Mouse (Mus musculus) forebrain, embryonic 10.5 days (tissue): ENCODE measurements around the gene Pick1. TPM values are rescaled to one million over a fixed set of nuclear protein-coding genes. Genes with fewer than 3 reads are reported as not detected.
A peak's percentile ranks its signal among the peaks of the same experiment; 100 is the strongest.
"Not testable (repeated sequence)": the region's sequence is repeated elsewhere in the genome, so short reads cannot be mapped to it uniquely, and the experiment has no call there.

Experiments
- DNase-seq: peaks from one replicate; pipeline ENCODE4 v3.0.0-alpha.2; 2017; ENCODE audit warnings: low spot score; ENCODE audit errors: extremely low spot score
- H3K27ac ChIP-seq: fragments of 300-500 bp; sonication (generic); 2 replicates; pipeline ENCODE4 v1.5.1; 2016; ENCODE audit warnings: mild to moderate bottlenecking
- H3K27me3 ChIP-seq: fragments of 300-500 bp; sonication (generic); 2 replicates; pipeline ENCODE4 v1.6.1; 2016; ENCODE audit warnings: mild to moderate bottlenecking; ENCODE audit not compliant: poor library complexity, severe bottlenecking
- H3K36me3 ChIP-seq: fragments of 300-500 bp; sonication (generic); replicated peaks from 2 replicates; pipeline ENCODE4 v1.6.1; 2016; ENCODE audit warnings: mild to moderate bottlenecking, moderate library complexity
- H3K4me1 ChIP-seq: fragments of 300-500 bp; sonication (generic); 2 replicates; pipeline ENCODE4 v1.6.1; 2016
- H3K4me3 ChIP-seq: fragments of 300-500 bp; sonication (generic); 2 replicates; pipeline ENCODE4 v1.5.1; 2016; ENCODE audit warnings: mild to moderate bottlenecking, moderate library complexity
- H3K9me3 ChIP-seq: fragments of 300-500 bp; sonication (generic); 2 replicates; pipeline ENCODE4 v1.6.1; 2016; ENCODE audit warnings: mild to moderate bottlenecking, moderate library complexity
- WGBS: fragments of 180-500 bp; shearing (Covaris S2); methylation state at CpG from one replicate; pipeline ENCODE4 v1.1.7; 2016; 5-methylcytosine and 5-hydroxymethylcytosine counted together
- polyA plus RNA-seq: library from polyadenylated mRNA; unstranded; fragments of >200 nt; fragmentation: Nextera tagmentation; extraction: Ambion mirVana; gene quantifications from 2 replicates; pipeline ENCODE4 v1.2.1, GENCODE M21; 2016

Gene Pick1
- polyA plus RNA-seq, 1 experiment from 2014 or later: 47.8 TPM

- WGBS: 93% methylated on average over 6 of the region's 6 CpGs
These were observed 20.8 kb upstream of the Pick1 start for GRCm38 (mm10) chr15:79208211-79208610.

GRCm38 (mm10) chr15:79208758-79209439, 20.1 kb upstream of the Pick1 start:
- Histone ChIP-seq H3K27ac (peak overlapping the region; percentile 31; the same call in 1 of the 2 replicates), H3K27me3 (0 out of 2 replicates have a peak, but pooled peaks cover 2% of the 10 kb centered on the region), H3K4me1 (peaks cover 19% of the 10 kb centered on the region), H3K4me3 (no peak overlapping the region), H3K9me3 (no peaks in the 10 kb centered on the region), H3K36me3 (no peaks in the 10 kb centered on the region)
- WGBS: 85% methylated on average over 27 of the region's 27 CpGs
- DNase-seq: no peak

More at GRCm38 (mm10) chr15:79208211-79208610, 20.8 kb upstream of the Pick1 start:
- no peak for DNase-seq
- Histone ChIP-seq H3K27ac (no peak overlapping the region), H3K4me1 (peaks cover 19% of the 10 kb centered on the region), H3K36me3 (no peaks in the 10 kb centered on the region), H3K9me3 (no peaks in the 10 kb centered on the region), H3K27me3 (0 out of 2 replicates have a peak, but pooled peaks cover 7% of the 10 kb centered on the region), H3K4me3 (no peak overlapping the region)

- peaks cover 19% of the 10 kb centered on the region for H3K4me1 ChIP-seq
- no peaks in the 10 kb centered on the region for H3K36me3 ChIP-seq
- H3K27ac ChIP-seq: 0 out of 2 replicates have a peak overlapping the region, but pooled peaks have one; percentile 0
- 77% methylated on average over 2 of the region's 2 CpGs for WGBS
- no peak for DNase-seq
- H3K27me3 ChIP-seq: no peaks in the 10 kb centered on the region
- H3K4me3 ChIP-seq: no peak overlapping the region
- H3K9me3 ChIP-seq: no peaks in the 10 kb centered on the region
These were observed 18.6 kb upstream of the Pick1 start for GRCm38 (mm10) chr15:79210357-79210756.

- Histone ChIP-seq H3K27me3 (no peaks in the 10 kb centered on the region), H3K4me3 (no peak overlapping the region), H3K4me1 (peaks cover 24% of the 10 kb centered on the region), H3K36me3 (no peaks in the 10 kb centered on the region), H3K9me3 (no peaks in the 10 kb centered on the region), H3K27ac (peak overlapping the region; percentile 75)
- no peak for DNase-seq
- whole genome bisulfite sequencing: 80% methylated on average over 26 of the region's 26 CpGs
These were observed 16.1 kb upstream of the Pick1 start for GRCm38 (mm10) chr15:79212750-79213446.

- H3K4me3 ChIP-seq: no peak overlapping the region
- H3K36me3 ChIP-seq: no peaks in the 10 kb centered on the region
- H3K27ac ChIP-seq: peak overlapping the region; percentile 75
- DNase-seq: no peak
- H3K27me3 ChIP-seq: no peaks in the 10 kb centered on the region
- H3K9me3 ChIP-seq: no peaks in the 10 kb centered on the region
- WGBS: 81% methylated on average over 6 of the region's 6 CpGs
- peaks cover 24% of the 10 kb centered on the region for H3K4me1 ChIP-seq
These were observed 15.4 kb upstream of the Pick1 start for GRCm38 (mm10) chr15:79213591-79213990.

GRCm38 (mm10) chr15:79216191-79216590, 12.8 kb upstream of the Pick1 start:
- Histone ChIP-seq H3K9me3 (no peaks in the 10 kb centered on the region), H3K4me3 (no peak overlapping the region), H3K4me1 (peaks cover 30% of the 10 kb centered on the region), H3K27me3 (no peaks in the 10 kb centered on the region), H3K27ac (no peak overlapping the region), H3K36me3 (no peaks in the 10 kb centered on the region)
- no peak for DNase-seq
- WGBS: 68% methylated on average over 3 of the region's 3 CpGs

- H3K27ac ChIP-seq: peak overlapping the region; percentile 21
- whole genome bisulfite sequencing: 0% methylated on average over 1 of the region's 1 CpGs
- H3K4me3 ChIP-seq: no peak overlapping the region
- H3K36me3 ChIP-seq: no peaks in the 10 kb centered on the region
- no peaks in the 10 kb centered on the region for H3K9me3 ChIP-seq
- no peak for DNase-seq
- H3K4me1 ChIP-seq: peaks cover 42% of the 10 kb centered on the region
- peaks cover 8% of the 10 kb centered on the region; the same call in 1 of the 2 replicates for H3K27me3 ChIP-seq
These were observed 9.4 kb upstream of the Pick1 start for GRCm38 (mm10) chr15:79219572-79219971.

- peaks cover 48% of the 10 kb centered on the region for H3K4me1 ChIP-seq
- no peak for DNase-seq
These were observed 5.3 kb upstream of the Pick1 start for GRCm38 (mm10) chr15:79223641-79224040.

GRCm38 (mm10) chr15:79224685-79225084, 4.3 kb upstream of the Pick1 start:
- Histone ChIP-seq H3K9me3 (no peaks in the 10 kb centered on the region), H3K4me1 (peaks cover 49% of the 10 kb centered on the region), H3K4me3 (no peak overlapping the region), H3K36me3 (no peaks in the 10 kb centered on the region), H3K27me3 (peaks cover 8% of the 10 kb centered on the region; the same call in 1 of the 2 replicates), H3K27ac (0 out of 2 replicates have a peak overlapping the region, but pooled peaks have one; percentile 4)
- 10% methylated on average over 5 of the region's 5 CpGs for WGBS
- peak; percentile 86 for DNase-seq

More at GRCm38 (mm10) chr15:79223641-79224040, 5.3 kb upstream of the Pick1 start:
- H3K9me3 ChIP-seq: no peaks in the 10 kb centered on the region
- no peaks in the 10 kb centered on the region for H3K36me3 ChIP-seq
- whole genome bisulfite sequencing: 7% methylated on average over 5 of the region's 5 CpGs
- H3K27me3 ChIP-seq: peaks cover 8% of the 10 kb centered on the region; the same call in 1 of the 2 replicates
- peak overlapping the region; percentile 5; the same call in 1 of the 2 replicates for H3K4me3 ChIP-seq
- peak overlapping the region; percentile 65 for H3K27ac ChIP-seq

GRCm38 (mm10) chr15:79225780-79226179, 3.2 kb upstream of the Pick1 start:
- H3K27me3 ChIP-seq, H3K27ac ChIP-seq, DNase-seq, H3K9me3 ChIP-seq, H3K36me3 ChIP-seq, H3K4me3 ChIP-seq: not testable (repeated sequence)
- peaks cover 48% of the 10 kb centered on the region for H3K4me1 ChIP-seq
- WGBS: 73% methylated on average over 2 of the region's 2 CpGs

- no peaks in the 10 kb centered on the region for H3K9me3 ChIP-seq
- peaks cover 2% of the 10 kb centered on the region for H3K4me1 ChIP-seq
- no peaks in the 10 kb centered on the region for H3K27me3 ChIP-seq
- no peak for DNase-seq
- H3K4me3 ChIP-seq: no peak overlapping the region
- WGBS: 92% methylated on average over 9 of the region's 9 CpGs
- H3K36me3 ChIP-seq: peaks cover 93% of the 10 kb centered on the region
- H3K27ac ChIP-seq: no peak overlapping the region
These were observed 6.3 kb downstream of the Pick1 start for GRCm38 (mm10) chr15:79235268-79235667.

- Histone ChIP-seq H3K4me3 (no peak overlapping the region), H3K27ac (no peak overlapping the region), H3K4me1 (peaks cover 2% of the 10 kb centered on the region), H3K36me3 (peaks cover 95% of the 10 kb centered on the region), H3K27me3 (no peaks in the 10 kb centered on the region), H3K9me3 (no peaks in the 10 kb centered on the region)
- 88% methylated on average over 6 of the region's 6 CpGs for WGBS
- no peak for DNase-seq
These were observed 9.1 kb downstream of the Pick1 start for GRCm38 (mm10) chr15:79238036-79238435.
